Mouse (Mus musculus): Measurements from ENCODE around the gene Hbb-bs. TPM values are rescaled to one million over a fixed set of nuclear protein-coding genes. Genes with fewer than 3 reads are reported as not detected.
"Not testable (repeated sequence)": the region's sequence is repeated elsewhere in the genome, so short reads cannot be mapped to it uniquely, and the experiment has no call there.

Hbb-bs gene
- polyA plus RNA-seq, 1 experiment from 2014 or later: 3,810 TPM

DNA sequence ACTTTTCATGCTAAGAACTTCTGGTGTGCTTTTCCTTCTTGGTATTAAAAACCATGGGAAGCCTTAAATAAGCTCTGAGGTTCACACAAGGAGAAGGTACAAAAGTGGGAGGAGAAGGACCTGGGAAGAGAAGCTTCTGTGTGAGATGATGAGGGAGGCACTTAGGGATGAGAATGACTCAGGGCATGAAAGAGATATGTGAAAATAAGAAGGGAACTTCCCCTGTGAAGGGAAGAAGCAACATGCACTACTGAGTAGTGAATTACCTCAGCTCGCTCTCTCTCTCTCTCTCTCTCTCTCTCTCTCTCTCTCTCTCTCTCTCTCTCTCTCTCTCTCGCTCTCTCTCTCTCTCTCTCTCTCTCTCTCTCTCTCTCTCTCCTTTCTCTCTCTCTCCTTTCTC is 12.8 kb downstream of the Hbb-bs start:
- WGBS: 71% methylated on average over 1 of the region's 2 CpGs
- not testable (repeated sequence) for H3K4me2 ChIP-seq (ENCODE audit: low read length); H3K4me1 ChIP-seq (ENCODE audit: control insufficient read depth, insufficient read depth, low read length); H3K36me3 ChIP-seq (ENCODE audit: control insufficient read depth, insufficient read depth, low read length); H3K27ac ChIP-seq (ENCODE audit: low read depth, low read length); H3K9me3 ChIP-seq (replicated peaks; ENCODE audit: control insufficient read depth, low read length); DNase-seq (ENCODE audit: low spot score); H3K9ac ChIP-seq (ENCODE audit: low read length); H3K4me3 ChIP-seq (ENCODE audit: low read depth, low read length); ATAC-seq; H3K27me3 ChIP-seq (replicated peaks; ENCODE audit: control insufficient read depth, insufficient read depth, low read length)

DNA sequence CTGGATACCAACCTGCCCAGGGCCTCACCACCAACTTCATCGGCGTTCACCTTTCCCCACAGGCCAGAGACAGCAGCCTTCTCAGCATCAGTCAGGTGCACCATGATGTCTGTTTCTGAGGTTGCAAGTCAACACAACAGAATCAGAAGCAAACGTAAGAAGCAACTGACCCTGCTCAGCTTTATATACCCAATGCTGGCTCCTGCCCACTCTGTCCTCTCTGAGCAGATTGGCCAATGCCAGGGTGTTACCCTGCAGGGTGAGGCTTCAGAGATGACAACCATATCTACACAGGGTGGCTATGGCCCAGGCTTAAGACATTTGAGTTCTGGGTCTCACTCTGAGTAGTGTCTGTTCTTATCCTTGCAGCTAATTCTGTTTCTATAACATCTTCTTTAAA is 14.1 kb downstream of the Hbb-bs start, which contains the start of gene Hbb-bt:
Gene Hbb-bt (minus strand): TSS at position 231 of the 400 bp plus-strand sequence.
- ATAC-seq (no peak), DNase-seq (ENCODE audit: low spot score) (no peak)
- no peak within 1 kb of the TSS for H3K9ac ChIP-seq (ENCODE audit: low read length)
- H3K4me1 ChIP-seq (ENCODE audit: control insufficient read depth, insufficient read depth, low read length): no peaks in the 10 kb centered on the region
- no peak within 1 kb of the TSS for H3K27ac ChIP-seq (ENCODE audit: low read depth, low read length)
- no peaks in the 10 kb centered on the region for H3K36me3 ChIP-seq (ENCODE audit: control insufficient read depth, insufficient read depth, low read length)
- H3K27me3 ChIP-seq (replicated peaks; ENCODE audit: control insufficient read depth, insufficient read depth, low read length): no peaks in the 10 kb centered on the region
- no peak within 1 kb of the TSS for H3K4me2 ChIP-seq (ENCODE audit: low read length)
- no peaks in the 10 kb centered on the region for H3K9me3 ChIP-seq (replicated peaks; ENCODE audit: control insufficient read depth, low read length)
- no peak within 1 kb of the TSS for H3K4me3 ChIP-seq (ENCODE audit: low read depth, low read length)
- WGBS: 88% methylated on average over 3 of the region's 3 CpGs

DNA sequence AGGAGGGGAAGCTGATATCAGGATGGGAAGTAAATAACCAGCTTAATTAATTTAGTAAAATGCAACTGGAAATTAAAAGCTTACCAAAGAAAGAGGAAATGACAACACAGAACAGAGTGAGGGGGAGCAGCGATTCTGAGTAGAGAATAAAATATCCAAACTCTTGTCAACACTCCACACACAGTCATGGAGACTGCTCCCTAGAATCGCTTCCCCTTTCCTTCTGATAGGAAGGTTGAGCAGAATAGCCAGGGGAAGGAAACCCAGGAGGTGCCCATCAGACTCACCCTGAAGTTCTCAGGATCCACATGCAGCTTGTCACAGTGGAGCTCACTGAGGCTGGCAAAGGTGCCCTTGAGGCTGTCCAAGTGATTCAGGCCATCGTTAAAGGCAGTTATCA is 14.7 kb downstream of the Hbb-bs start:
- not testable (repeated sequence) for DNase-seq (ENCODE audit: low spot score); H3K4me1 ChIP-seq (ENCODE audit: control insufficient read depth, insufficient read depth, low read length); H3K36me3 ChIP-seq (ENCODE audit: control insufficient read depth, insufficient read depth, low read length); H3K9me3 ChIP-seq (replicated peaks; ENCODE audit: control insufficient read depth, low read length); H3K27ac ChIP-seq (ENCODE audit: low read depth, low read length); ATAC-seq; H3K9ac ChIP-seq (ENCODE audit: low read length); H3K4me2 ChIP-seq (ENCODE audit: low read length); H3K4me3 ChIP-seq (ENCODE audit: low read depth, low read length); H3K27me3 ChIP-seq (replicated peaks; ENCODE audit: control insufficient read depth, insufficient read depth, low read length)
- no CpG with 5 or more reads among the region's 3 CpGs for WGBS

DNA sequence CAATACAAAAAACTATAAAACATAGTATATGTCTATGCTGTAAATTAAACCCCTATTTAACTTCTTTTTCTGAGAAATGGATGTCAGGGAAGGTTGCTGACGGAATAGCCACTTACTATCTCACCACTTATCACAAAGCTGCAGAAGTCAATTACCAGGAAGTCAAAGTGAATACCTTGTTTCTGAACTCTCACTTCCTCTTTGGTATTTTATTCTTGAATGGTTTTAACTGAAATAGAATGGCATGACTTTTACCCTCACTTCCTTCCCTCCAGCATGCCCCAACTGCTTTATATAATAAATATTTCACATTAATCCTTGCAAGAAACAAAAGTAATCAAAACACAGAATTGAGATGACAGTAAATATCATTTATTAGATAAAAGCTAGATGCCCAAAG is 15.7 kb downstream of the Hbb-bs start:
- 78% methylated on average over 1 of the region's 1 CpGs for WGBS
- Histone ChIP-seq H3K4me3 (ENCODE audit: low read depth, low read length) (no peak overlapping the region), H3K9me3 (replicated peaks; ENCODE audit: control insufficient read depth, low read length) (no peaks in the 10 kb centered on the region), H3K4me2 (ENCODE audit: low read length) (no peak overlapping the region), H3K27me3 (replicated peaks; ENCODE audit: control insufficient read depth, insufficient read depth, low read length) (no peaks in the 10 kb centered on the region), H3K27ac (ENCODE audit: low read depth, low read length) (no peak overlapping the region), H3K9ac (ENCODE audit: low read length) (no peak overlapping the region), H3K4me1 (ENCODE audit: control insufficient read depth, insufficient read depth, low read length) (no peaks in the 10 kb centered on the region), H3K36me3 (ENCODE audit: control insufficient read depth, insufficient read depth, low read length) (no peaks in the 10 kb centered on the region)
- DNase-seq (ENCODE audit: low spot score): no peak
- no peak for ATAC-seq

DNA sequence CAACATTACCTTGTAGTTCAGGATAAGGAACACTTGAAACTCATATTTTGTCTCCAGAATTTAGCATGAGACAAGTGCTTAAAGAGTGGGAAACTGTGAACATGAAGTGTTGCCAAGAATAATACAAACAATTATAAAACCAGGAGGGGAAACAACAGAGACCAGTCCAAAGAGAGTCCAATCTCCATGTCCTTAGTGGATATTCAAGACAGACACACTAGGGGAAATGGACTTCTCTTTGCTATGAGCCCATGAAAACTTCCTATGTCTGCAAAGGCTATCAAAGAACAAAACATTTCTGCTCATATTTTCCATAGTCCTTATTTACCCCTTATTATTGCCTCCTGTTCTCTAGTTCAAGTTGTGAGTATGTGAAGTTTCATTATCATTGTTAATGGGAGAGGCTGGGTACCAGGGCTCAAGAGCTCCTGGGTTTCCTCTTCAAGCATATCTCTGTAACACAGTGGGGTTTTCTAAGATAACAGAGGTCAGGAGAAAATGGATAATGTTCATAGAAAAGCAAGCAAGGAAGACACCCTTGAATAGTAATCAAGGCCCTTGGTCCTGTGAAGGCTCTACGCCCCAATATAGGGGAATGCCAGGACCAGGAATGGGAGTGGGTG is 16.6 kb downstream of the Hbb-bs start:
- no peaks in the 10 kb centered on the region for H3K4me1 ChIP-seq (ENCODE audit: control insufficient read depth, insufficient read depth, low read length)
- ATAC-seq (no peak), DNase-seq (ENCODE audit: low spot score) (no peak)
- WGBS: 95% methylated on average over 1 of the region's 1 CpGs
- no peaks in the 10 kb centered on the region for H3K27me3 ChIP-seq (replicated peaks; ENCODE audit: control insufficient read depth, insufficient read depth, low read length)
- H3K9ac ChIP-seq (ENCODE audit: low read length): no peak overlapping the region
- no peak overlapping the region for H3K27ac ChIP-seq (ENCODE audit: low read depth, low read length)
- H3K4me3 ChIP-seq (ENCODE audit: low read depth, low read length): no peak overlapping the region
- H3K9me3 ChIP-seq (replicated peaks; ENCODE audit: control insufficient read depth, low read length): no peaks in the 10 kb centered on the region
- no peak overlapping the region for H3K4me2 ChIP-seq (ENCODE audit: low read length)
- no peaks in the 10 kb centered on the region for H3K36me3 ChIP-seq (ENCODE audit: control insufficient read depth, insufficient read depth, low read length)

DNA sequence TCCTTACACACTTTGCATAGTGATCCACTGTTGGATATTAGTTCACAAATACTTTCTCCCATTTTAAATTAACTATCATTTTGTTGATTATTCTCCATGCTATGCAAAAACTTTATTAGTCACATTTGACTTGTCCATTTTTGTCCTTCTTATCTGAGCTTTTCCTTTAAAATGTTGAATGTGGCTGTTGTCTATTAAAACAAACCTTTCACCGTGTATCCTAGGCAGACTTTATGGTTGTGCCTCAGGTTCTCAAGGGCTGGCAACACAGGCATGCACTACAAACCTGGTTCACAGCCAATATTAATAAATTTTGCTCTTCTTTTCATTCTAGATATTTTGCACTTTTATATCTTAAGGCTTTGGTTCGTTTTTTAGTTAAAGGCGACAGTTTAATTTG is 17.1 kb downstream of the Hbb-bs start:
- Histone ChIP-seq H3K36me3 (ENCODE audit: control insufficient read depth, insufficient read depth, low read length) (no peaks in the 10 kb centered on the region), H3K4me3 (ENCODE audit: low read depth, low read length) (no peak overlapping the region), H3K9me3 (replicated peaks; ENCODE audit: control insufficient read depth, low read length) (no peaks in the 10 kb centered on the region), H3K27ac (ENCODE audit: low read depth, low read length) (no peak overlapping the region), H3K27me3 (replicated peaks; ENCODE audit: control insufficient read depth, insufficient read depth, low read length) (no peaks in the 10 kb centered on the region), H3K9ac (ENCODE audit: low read length) (no peak overlapping the region), H3K4me2 (ENCODE audit: low read length) (no peak overlapping the region), H3K4me1 (ENCODE audit: control insufficient read depth, insufficient read depth, low read length) (no peaks in the 10 kb centered on the region)
- ATAC-seq (no peak), DNase-seq (ENCODE audit: low spot score) (no peak)
- 80% methylated on average over 3 of the region's 3 CpGs for WGBS

DNA sequence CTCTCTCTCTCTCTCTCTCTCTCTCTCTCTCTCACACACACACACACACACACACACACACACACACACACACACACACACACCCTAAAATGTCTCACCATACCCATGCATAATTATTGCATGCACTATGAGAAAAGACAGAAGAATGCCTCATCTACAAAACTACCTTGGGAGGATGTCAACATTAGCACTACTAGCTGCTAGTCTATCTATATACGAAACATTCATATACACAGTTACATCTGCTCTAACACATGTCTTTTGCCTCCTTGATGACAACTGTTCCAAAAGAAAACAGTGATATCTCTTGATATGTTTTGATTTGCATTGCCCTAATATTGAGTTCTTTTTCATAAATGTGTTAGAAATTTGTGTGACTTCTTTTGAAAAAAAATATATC is 17.6 kb downstream of the Hbb-bs start:
- ATAC-seq (no peak), DNase-seq (ENCODE audit: low spot score) (no peak)
- H3K27ac ChIP-seq (ENCODE audit: low read depth, low read length): no peak overlapping the region
- H3K9me3 ChIP-seq (replicated peaks; ENCODE audit: control insufficient read depth, low read length): no peaks in the 10 kb centered on the region
- 78% methylated on average over 1 of the region's 1 CpGs for WGBS
- H3K9ac ChIP-seq (ENCODE audit: low read length): no peak overlapping the region
- no peaks in the 10 kb centered on the region for H3K27me3 ChIP-seq (replicated peaks; ENCODE audit: control insufficient read depth, insufficient read depth, low read length)
- H3K4me2 ChIP-seq (ENCODE audit: low read length): no peak overlapping the region
- no peaks in the 10 kb centered on the region for H3K36me3 ChIP-seq (ENCODE audit: control insufficient read depth, insufficient read depth, low read length)
- no peaks in the 10 kb centered on the region for H3K4me1 ChIP-seq (ENCODE audit: control insufficient read depth, insufficient read depth, low read length)
- no peak overlapping the region for H3K4me3 ChIP-seq (ENCODE audit: low read depth, low read length)

DNA sequence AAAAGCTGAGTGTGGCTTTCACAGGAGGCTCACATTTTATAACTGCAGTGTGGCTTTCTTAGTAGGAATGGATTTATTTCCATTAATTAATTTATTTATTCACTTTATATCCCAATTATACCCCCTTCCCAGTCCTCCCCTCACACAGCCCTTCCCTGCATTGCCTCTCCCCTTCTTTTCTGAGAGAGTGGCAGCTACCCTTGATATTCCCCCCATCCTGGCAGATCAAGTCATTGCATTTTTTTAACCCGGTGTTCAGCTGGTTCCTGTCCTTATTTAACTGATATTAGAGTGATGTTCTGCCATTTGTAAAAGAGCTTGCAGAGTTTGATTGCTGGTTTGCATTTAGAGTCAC is 18.1 kb downstream of the Hbb-bs start:
- DNase-seq (ENCODE audit: low spot score) (no peak), ATAC-seq (no peak)
- Histone ChIP-seq H3K27me3 (replicated peaks; ENCODE audit: control insufficient read depth, insufficient read depth, low read length) (no peaks in the 10 kb centered on the region), H3K4me1 (ENCODE audit: control insufficient read depth, insufficient read depth, low read length) (no peaks in the 10 kb centered on the region), H3K9me3 (replicated peaks; ENCODE audit: control insufficient read depth, low read length) (no peaks in the 10 kb centered on the region), H3K9ac (ENCODE audit: low read length) (no peak overlapping the region), H3K36me3 (ENCODE audit: control insufficient read depth, insufficient read depth, low read length) (no peaks in the 10 kb centered on the region), H3K4me3 (ENCODE audit: low read depth, low read length) (no peak overlapping the region), H3K27ac (ENCODE audit: low read depth, low read length) (no peak overlapping the region), H3K4me2 (ENCODE audit: low read length) (no peak overlapping the region)
- 79% methylated on average over 1 of the region's 1 CpGs for WGBS

DNA sequence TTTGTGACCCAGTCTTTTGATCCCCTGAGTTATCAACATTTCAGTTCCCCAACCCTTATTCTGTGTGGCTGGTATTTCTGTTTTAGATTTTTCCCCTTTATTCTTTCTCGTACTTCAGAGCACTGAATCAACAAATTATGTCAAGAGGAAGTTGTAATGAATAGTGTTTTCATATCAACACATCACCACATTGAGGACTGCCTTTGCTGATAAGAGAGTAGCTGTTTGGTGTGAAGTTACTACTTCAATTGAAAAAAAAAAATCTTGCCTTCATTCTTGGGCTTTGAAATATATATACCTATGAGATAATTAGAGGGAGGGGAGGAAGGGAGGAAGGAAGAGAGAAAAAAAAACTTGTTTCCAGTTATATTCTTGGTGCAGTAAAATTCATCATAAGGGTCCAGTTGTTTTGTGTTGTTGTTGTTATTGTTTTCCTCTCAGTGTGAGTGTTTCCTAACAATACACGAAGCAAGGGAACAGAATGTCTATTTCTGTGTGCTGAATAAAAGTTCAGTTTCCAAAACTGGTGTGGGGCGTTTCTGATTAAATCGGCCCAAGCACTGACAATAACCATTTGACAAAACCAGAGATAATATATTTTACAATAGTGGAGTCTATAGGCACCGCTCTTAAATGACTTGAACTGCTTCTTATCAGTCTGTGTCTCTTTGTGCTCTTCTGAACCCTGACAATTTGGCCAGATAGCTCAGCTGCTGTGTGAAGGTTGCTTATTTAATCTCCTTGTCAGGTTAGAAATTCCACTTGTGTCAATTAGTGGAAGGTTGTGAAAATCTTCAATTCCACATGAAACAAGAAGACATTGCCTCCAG is 18.7 kb downstream of the Hbb-bs start:
- no peaks in the 10 kb centered on the region for H3K9me3 ChIP-seq (replicated peaks; ENCODE audit: control insufficient read depth, low read length)
- no peaks in the 10 kb centered on the region for H3K27me3 ChIP-seq (replicated peaks; ENCODE audit: control insufficient read depth, insufficient read depth, low read length)
- no peaks in the 10 kb centered on the region for H3K36me3 ChIP-seq (ENCODE audit: control insufficient read depth, insufficient read depth, low read length)
- H3K4me3 ChIP-seq (ENCODE audit: low read depth, low read length): no peak overlapping the region
- DNase-seq (ENCODE audit: low spot score) (no peak), ATAC-seq (no peak)
- 74% methylated on average over 5 of the region's 5 CpGs for WGBS
- no peak overlapping the region for H3K4me2 ChIP-seq (ENCODE audit: low read length)
- H3K4me1 ChIP-seq (ENCODE audit: control insufficient read depth, insufficient read depth, low read length): no peaks in the 10 kb centered on the region
- H3K27ac ChIP-seq (ENCODE audit: low read depth, low read length): no peak overlapping the region
- no peak overlapping the region for H3K9ac ChIP-seq (ENCODE audit: low read length)
